Mouse (Mus musculus) ovary, adult 18-20 months (tissue): ENCODE data around the gene Btbd11.

Experiments
- DNase-seq: peaks from one replicate; pipeline ENCODE4 v3.0.0; 2022; ENCODE audit warnings: low spot score, mixed read lengths

The Btbd11 gene

GRCm38 (mm10) chr10:85475642-85476345 lies 89.2 kb downstream of the Btbd11 start:
- DNase-seq, result no peak

DNA sequence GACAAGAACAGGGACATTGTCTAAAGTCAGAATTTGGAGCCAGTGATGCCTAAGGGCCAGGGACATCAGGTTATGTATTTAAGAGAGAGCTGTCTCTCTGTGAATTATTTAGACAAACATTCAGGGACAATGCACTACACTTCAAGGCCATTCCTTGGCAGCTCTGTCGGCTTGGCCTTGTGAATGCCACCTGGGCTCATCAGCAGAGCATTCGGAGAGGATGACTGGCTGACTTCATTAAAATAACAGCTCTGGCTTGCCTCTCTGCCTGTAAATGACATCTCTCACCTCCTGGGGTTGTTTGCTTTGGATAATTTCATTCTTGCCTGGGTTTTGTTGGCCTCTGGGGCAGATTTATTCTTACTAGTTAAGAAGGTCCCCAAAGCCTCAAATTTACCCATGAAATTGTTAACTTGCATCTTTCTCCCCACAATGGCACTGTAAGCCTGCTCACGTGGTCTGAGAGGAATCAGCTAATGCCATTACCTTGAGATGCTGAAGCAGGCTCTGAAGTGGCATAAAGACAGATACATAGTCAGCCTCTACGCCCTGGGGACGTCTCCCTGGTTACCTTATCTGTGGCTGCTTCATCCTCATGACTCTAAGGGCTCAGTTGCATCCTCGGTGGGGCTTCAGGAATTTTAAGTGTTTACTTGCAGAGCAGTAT lies 93.5 kb downstream of the Btbd11 start:
- no peak for DNase-seq

DNA sequence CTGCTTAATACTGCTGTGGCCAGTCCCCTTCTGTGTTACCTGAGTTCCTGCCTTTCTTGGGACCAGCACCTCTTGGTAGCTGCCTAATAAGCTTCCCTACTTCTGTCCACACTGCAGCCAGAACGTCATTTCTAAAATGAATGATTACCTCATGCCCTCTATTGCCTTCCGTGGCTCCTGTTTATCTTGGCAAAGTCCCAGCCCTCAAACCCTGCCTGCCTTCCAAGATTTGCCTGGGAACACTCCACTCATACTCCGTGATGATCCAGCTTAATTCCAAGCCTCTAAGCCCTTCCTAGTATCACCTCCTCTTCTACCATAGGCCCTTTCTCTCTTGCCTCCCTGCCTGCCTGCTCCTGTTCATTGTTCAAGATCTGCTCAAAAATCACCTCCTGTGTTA lies 94.5 kb downstream of the Btbd11 start:
- no peak for DNase-seq

GRCm38 (mm10) chr10:85482064-85482473 lies 95.5 kb downstream of the Btbd11 start:
- DNase-seq, result no peak

GRCm38 (mm10) chr10:85482480-85482879 lies 95.9 kb downstream of the Btbd11 start:
- no peak for DNase-seq

DNA sequence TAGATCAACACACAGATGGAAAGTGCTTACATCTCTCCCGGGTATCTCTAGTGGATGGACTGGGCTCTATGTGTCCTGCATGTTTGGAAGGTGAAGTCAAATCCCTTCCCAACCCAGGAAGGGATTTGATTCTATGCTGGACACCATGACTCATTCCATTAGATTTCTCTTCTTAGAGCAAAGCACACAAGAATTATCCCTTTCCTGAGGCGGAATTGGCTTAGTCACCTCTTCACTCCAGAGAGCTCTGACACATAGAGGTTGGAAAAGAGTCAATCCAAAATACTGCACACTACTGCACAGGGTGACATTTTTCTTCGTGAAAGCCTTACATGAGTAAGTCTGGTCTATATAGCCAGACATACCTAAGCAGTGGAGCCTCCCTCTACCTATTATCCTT lies 99.8 kb downstream of the Btbd11 start:
- DNase-seq, result no peak

DNA sequence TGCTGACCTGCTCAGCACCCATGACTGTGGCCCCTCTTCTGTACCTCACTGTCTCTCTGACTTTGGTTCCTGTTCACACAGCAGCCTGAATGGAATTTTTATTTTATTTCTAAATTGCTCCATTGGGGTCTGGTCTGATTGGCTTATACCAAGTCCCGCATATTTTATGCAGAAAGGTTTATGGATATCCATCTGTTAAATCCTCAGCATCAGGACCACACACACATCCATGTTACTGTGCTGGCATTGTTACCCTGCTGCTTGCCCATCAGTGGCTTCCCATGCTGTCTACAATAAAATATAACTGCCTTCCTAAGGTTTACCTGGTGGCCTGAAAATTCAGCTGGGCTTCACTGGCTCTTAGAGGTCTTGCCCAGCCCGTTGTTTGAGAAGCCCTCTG lies 106.0 kb downstream of the Btbd11 start:
- DNase-seq, result no peak

DNA sequence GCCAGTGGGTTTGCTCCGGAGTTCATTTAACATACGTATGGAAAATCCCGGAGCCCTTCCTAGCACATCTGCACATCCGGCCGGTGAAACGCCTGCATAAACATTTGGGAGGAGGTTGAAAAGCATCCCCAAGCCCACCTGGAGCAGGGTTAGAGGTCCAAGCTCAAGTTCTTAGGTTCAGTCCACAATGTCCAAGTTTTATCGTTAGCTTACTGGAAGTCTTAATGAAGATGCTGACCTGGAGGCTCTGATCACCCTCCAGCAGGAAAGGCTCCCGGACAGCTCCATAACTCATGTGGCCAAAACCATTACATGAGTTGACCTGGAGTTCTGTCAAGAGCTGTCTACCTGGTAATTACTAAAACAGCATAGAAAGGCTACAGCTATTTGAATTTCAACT lies 109.7 kb downstream of the Btbd11 start:
- DNase-seq, result no peak

DNA sequence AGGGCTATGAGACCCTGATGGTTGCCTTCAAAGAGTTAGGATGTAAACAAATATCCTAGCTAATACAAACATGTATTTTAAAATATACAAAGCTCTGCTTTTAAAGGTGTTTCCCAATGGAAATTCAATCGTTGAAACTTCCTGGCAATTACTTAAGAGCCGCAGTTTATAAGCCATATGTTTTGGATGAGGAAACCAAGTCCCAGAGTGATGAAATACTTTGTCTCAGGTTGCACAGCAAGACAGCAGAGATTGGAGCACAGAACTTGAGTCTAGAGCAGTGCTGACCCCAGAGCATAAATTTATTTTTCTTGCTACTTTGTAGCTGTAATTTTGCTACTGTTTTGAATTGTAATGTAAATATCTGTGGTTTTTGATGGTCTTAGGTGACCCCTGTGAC lies 110.4 kb downstream of the Btbd11 start:
- DNase-seq, result no peak

DNA sequence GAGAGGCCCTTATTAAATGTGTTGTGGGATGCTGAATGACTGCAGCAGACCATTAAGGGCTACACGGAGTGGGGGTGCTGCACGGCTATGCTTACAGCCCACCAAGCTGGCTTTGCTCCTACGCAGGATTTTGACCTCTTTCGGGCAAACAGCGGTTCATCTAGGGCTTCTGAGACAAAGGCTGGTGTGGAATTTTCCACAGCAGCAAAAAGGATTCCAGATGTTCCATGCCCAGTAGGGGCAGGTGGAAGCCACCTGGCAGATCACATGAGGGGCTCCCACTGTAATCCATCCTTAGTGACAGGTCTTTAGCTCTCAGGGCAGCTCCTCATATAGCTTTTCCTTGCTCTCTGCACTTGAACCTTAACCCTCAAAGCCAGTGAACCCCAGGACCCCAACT lies 111.3 kb downstream of the Btbd11 start:
- DNase-seq, result no peak

DNA sequence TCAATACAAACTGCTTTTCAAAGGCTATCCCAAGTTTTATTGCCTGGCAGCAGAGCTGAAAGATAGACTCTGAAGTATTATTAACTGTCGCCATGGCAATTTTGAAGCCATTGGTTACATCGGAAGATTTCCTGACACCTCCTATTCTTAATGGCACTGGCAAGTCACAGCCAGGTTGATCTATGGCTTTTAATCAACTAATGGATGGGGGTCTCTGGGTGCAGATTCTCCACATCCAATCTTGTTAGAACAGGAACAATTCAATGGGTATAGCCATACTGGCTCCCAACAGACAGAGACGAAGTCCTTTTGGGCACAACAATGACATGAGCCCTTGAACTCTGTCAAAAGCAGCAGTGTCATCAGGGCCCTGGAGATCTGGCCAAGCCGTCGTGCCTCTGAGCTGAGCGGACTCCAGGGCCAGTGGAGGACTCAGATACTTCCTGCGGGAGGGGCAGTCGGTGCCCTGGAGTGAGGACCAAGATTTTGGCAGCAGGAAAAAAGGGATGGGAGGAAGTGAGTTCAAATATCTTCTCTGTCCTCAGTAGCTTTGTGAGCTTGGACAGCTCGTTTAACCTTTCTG lies 114.0 kb downstream of the Btbd11 start:
- no peak for DNase-seq

GRCm38 (mm10) chr10:85501966-85502566 lies 115.5 kb downstream of the Btbd11 start:
- DNase-seq, result no peak

DNA sequence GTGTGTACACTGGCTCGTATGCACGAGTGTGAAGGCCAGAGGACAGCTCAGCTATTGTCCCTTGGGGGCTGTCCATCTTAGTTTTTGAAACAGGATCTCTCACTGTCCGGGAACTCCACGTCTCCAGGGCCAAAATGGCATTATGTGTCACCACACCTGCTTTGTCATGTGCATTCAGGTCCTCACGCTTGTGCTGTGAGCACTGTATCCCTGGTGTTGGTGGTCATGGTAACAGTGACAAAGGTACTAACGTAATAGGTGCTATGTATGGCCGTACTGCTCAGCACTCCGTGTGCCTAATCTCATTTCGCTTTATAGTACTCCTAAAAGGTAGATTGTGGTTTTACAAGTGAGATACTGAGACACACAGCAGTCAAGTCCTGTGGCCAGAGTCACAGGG lies 116.0 kb downstream of the Btbd11 start:
- no peak for DNase-seq

DNA sequence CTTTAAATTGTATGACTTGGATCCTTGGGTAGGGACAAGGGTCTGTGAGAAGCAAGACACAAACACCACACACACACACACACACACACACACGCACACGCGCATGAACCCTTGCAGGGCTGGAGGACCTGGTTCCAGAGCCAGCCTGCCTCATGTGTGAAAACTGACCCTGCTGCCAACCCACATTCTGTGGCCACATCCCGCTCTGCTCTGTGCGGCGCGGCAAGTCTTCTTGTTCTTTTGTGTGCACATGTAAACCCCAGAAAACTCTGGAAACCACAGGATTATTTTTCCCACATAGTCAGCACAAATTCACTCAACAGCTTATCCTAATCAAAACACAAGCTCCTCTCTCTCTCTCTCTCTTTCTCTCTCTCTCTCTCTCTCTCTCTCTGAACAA lies 116.8 kb downstream of the Btbd11 start:
- no peak for DNase-seq

DNA sequence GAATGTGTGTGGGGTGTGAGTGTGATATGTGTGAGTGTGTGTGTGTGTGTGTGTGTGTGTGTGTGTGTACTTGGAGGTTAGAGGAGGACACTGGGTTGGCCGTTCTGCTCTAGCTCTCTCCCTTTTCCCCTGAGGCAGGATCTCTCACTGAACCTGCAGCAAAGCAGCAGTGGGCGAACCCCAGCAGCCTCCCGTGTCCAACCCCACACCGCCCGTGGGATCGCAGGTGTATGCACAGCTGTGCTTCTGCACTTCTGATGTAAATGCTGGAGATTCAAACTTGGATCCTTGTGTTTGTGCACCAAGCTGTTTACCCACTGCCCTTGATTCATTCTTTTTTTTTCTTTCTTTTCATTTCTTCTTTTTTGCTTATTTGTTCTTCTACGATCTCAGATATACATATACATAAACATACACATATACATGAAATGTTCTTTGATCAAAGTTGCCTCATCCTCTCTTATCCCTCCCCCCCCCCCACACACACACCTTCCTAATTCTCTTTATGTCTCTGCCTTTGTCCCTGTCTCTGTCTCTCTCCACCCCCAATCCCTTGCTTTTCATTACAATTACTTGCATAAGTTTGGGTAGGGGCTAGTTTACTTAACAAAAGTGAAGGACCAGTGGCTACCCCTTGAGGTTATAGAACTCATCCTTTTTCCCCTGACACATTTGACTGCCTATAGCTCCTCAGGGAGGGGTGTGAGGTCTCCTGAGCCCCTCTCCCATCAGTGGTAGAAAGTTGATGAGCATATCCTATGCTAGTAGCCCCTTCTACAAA lies 120.8 kb downstream of the Btbd11 start:
- DNase-seq, result no peak

- no peak for DNase-seq
Measured at GRCm38 (mm10) chr10:85508193-85508794, 121.7 kb downstream of the Btbd11 start.

DNA sequence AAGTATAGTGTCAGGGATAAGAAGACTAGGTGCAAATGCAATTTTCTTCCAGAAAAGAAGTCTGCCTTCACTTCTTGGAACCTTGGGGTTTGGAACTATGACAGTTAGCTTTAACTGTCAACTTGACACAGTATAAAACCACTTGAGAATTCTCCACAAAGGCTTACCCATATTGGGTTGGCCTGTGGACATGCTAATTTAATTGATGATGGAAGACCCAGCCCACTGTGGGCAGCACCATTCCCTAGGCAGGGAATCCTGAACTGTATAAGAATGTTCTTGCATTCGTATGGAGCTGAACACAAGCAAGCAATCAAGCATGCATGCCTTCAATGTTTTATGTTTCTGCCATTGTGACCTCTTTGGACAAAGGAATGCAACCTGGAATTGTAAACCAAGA lies 122.4 kb downstream of the Btbd11 start:
- no peak for DNase-seq

GRCm38 (mm10) chr10:85510329-85510728 lies 123.7 kb downstream of the Btbd11 start:
- no peak for DNase-seq

GRCm38 (mm10) chr10:85512808-85513207 lies 126.2 kb downstream of the Btbd11 start:
- no peak for DNase-seq

GRCm38 (mm10) chr10:85517223-85518110 lies 130.9 kb downstream of the Btbd11 start:
- no peak for DNase-seq

- no peak for DNase-seq
Measured at GRCm38 (mm10) chr10:85518111-85518409, 131.4 kb downstream of the Btbd11 start.
